Mouse (Mus musculus): Measurements from ENCODE around the gene S100a13. TPM values are rescaled to one million over a fixed set of nuclear protein-coding genes. Genes with fewer than 3 reads are reported as not detected.
A peak's percentile ranks its signal among the peaks of the same experiment; 100 is the strongest.

Gene S100a13
- polyA plus RNA-seq (2015; fragmentation: Nextera tagmentation; extraction: Ambion mirVana): 43.4 and 45.8 TPM in 2 replicates

GRCm38 (mm10) chr3:90513796-90514590 is at the start of gene S100a13, which contains the start of gene S100a1:
Gene S100a13 (plus strand): TSS chr3:90514435.
Gene S100a1 (minus strand): TSS chr3:90514392.
- ATAC-seq (ENCODE audit: low FRiP score, low TSS enrichment): peak; percentile 60
- Histone ChIP-seq H3K4me2 (replicated peaks; ENCODE audit: low read depth, low read length) (peak within 1 kb of the TSS; percentile 88), H3K9me3 (ENCODE audit: low read length) (no peaks in the 10 kb centered on the region), H3K4me1 (ENCODE audit: insufficient read depth, low read length) (peaks cover 22% of the 10 kb centered on the region), H3K27ac (ENCODE audit: low read length) (peak within 1 kb of the TSS; percentile 59), H3K36me3 (ENCODE audit: insufficient read depth, low read length) (0 out of 2 replicates have a peak, but pooled peaks cover 6% of the 10 kb centered on the region), H3K4me3 (ENCODE audit: low read length) (peak within 1 kb of the TSS; percentile 57), H3K27me3 (ENCODE audit: insufficient read depth, low read length) (no peaks in the 10 kb centered on the region), H3K9ac (replicated peaks; ENCODE audit: low read length) (peak within 1 kb of the TSS; percentile 70)
- 3% methylated on average over 25 of the region's 25 CpGs for WGBS

- Histone ChIP-seq H3K36me3 (ENCODE audit: insufficient read depth, low read length) (no peaks in the 10 kb centered on the region), H3K9ac (replicated peaks; ENCODE audit: low read length) (peak overlapping the region; percentile 77), H3K4me2 (replicated peaks; ENCODE audit: low read depth, low read length) (peak overlapping the region; percentile 80), H3K9me3 (ENCODE audit: low read length) (no peaks in the 10 kb centered on the region), H3K4me1 (ENCODE audit: insufficient read depth, low read length) (peaks cover 5% of the 10 kb centered on the region), H3K27me3 (ENCODE audit: insufficient read depth, low read length) (peaks cover 29% of the 10 kb centered on the region), H3K4me3 (ENCODE audit: low read length) (peak overlapping the region; percentile 68), H3K27ac (ENCODE audit: low read length) (0 out of 2 replicates have a peak overlapping the region, but pooled peaks have one; percentile 26)
- peak; percentile 35; the same call in 1 of the 2 replicates for ATAC-seq (ENCODE audit: low FRiP score, low TSS enrichment)
- 7% methylated on average over 37 of the region's 37 CpGs for WGBS
Measured at GRCm38 (mm10) chr3:90464552-90465080, 49.6 kb upstream of the S100a13 start.

GRCm38 (mm10) chr3:90465081-90465685 is 49.1 kb upstream of the S100a13 start:
- H3K4me3 ChIP-seq (ENCODE audit: low read length): peak overlapping the region; percentile 68
- peaks cover 5% of the 10 kb centered on the region for H3K4me1 ChIP-seq (ENCODE audit: insufficient read depth, low read length)
- peak; percentile 42 for ATAC-seq (ENCODE audit: low FRiP score, low TSS enrichment)
- peak overlapping the region; percentile 77 for H3K9ac ChIP-seq (replicated peaks; ENCODE audit: low read length)
- under 1% methylated on average over 75 of the region's 75 CpGs for WGBS
- no peaks in the 10 kb centered on the region for H3K36me3 ChIP-seq (ENCODE audit: insufficient read depth, low read length)
- no peaks in the 10 kb centered on the region for H3K9me3 ChIP-seq (ENCODE audit: low read length)
- H3K4me2 ChIP-seq (replicated peaks; ENCODE audit: low read depth, low read length): peak overlapping the region; percentile 80
- H3K27me3 ChIP-seq (ENCODE audit: insufficient read depth, low read length): peaks cover 29% of the 10 kb centered on the region
- H3K27ac ChIP-seq (ENCODE audit: low read length): peak overlapping the region; percentile 70; the same call in 1 of the 2 replicates

- Histone ChIP-seq H3K27me3 (ENCODE audit: insufficient read depth, low read length) (peaks cover 29% of the 10 kb centered on the region), H3K4me2 (replicated peaks; ENCODE audit: low read depth, low read length) (peak within 1 kb of the TSS; percentile 80), H3K36me3 (ENCODE audit: insufficient read depth, low read length) (no peaks in the 10 kb centered on the region), H3K4me3 (ENCODE audit: low read length) (peak within 1 kb of the TSS; percentile 68), H3K9me3 (ENCODE audit: low read length) (no peaks in the 10 kb centered on the region), H3K4me1 (ENCODE audit: insufficient read depth, low read length) (peaks cover 5% of the 10 kb centered on the region), H3K27ac (ENCODE audit: low read length) (peak within 1 kb of the TSS; percentile 70), H3K9ac (replicated peaks; ENCODE audit: low read length) (peak within 1 kb of the TSS; percentile 77)
- under 1% methylated on average over 46 of the region's 49 CpGs for WGBS
- peak; percentile 71 for ATAC-seq (ENCODE audit: low FRiP score, low TSS enrichment)
Measured at GRCm38 (mm10) chr3:90465686-90466310, 48.4 kb upstream of the S100a13 start, which contains the start of gene Npr1. Gene Npr1 (minus strand): TSS chr3:90465866.

GRCm38 (mm10) chr3:90466311-90466766 is 47.9 kb upstream of the S100a13 start:
- Histone ChIP-seq H3K9me3 (ENCODE audit: low read length) (no peaks in the 10 kb centered on the region), H3K27ac (ENCODE audit: low read length) (peak overlapping the region; percentile 37; the same call in 1 of the 2 replicates), H3K9ac (replicated peaks; ENCODE audit: low read length) (peak overlapping the region; percentile 77), H3K4me2 (replicated peaks; ENCODE audit: low read depth, low read length) (peak overlapping the region; percentile 80), H3K4me3 (ENCODE audit: low read length) (peak overlapping the region; percentile 68), H3K4me1 (ENCODE audit: insufficient read depth, low read length) (peaks cover 5% of the 10 kb centered on the region), H3K36me3 (ENCODE audit: insufficient read depth, low read length) (no peaks in the 10 kb centered on the region), H3K27me3 (ENCODE audit: insufficient read depth, low read length) (peaks cover 29% of the 10 kb centered on the region)
- WGBS: under 1% methylated on average over 15 of the region's 15 CpGs
- ATAC-seq (ENCODE audit: low FRiP score, low TSS enrichment): peak; percentile 66; the same call in 1 of the 2 replicates

- Histone ChIP-seq H3K4me2 (replicated peaks; ENCODE audit: low read depth, low read length) (no peak overlapping the region), H3K9me3 (ENCODE audit: low read length) (no peaks in the 10 kb centered on the region), H3K27ac (ENCODE audit: low read length) (no peak overlapping the region), H3K36me3 (ENCODE audit: insufficient read depth, low read length) (no peaks in the 10 kb centered on the region), H3K4me3 (ENCODE audit: low read length) (no peak overlapping the region), H3K4me1 (ENCODE audit: insufficient read depth, low read length) (peaks cover 5% of the 10 kb centered on the region), H3K9ac (replicated peaks; ENCODE audit: low read length) (no peak overlapping the region), H3K27me3 (ENCODE audit: insufficient read depth, low read length) (peaks cover 22% of the 10 kb centered on the region)
- no peak for ATAC-seq (ENCODE audit: low FRiP score, low TSS enrichment)
- WGBS: 93% methylated on average over 10 of the region's 10 CpGs
Measured at GRCm38 (mm10) chr3:90467618-90468300, 46.5 kb upstream of the S100a13 start.

GRCm38 (mm10) chr3:90472213-90472612 is 42.0 kb upstream of the S100a13 start:
- Histone ChIP-seq H3K9ac (replicated peaks; ENCODE audit: low read length) (no peak overlapping the region), H3K9me3 (ENCODE audit: low read length) (no peaks in the 10 kb centered on the region), H3K27me3 (ENCODE audit: insufficient read depth, low read length) (no peaks in the 10 kb centered on the region), H3K27ac (ENCODE audit: low read length) (no peak overlapping the region), H3K36me3 (ENCODE audit: insufficient read depth, low read length) (no peaks in the 10 kb centered on the region), H3K4me2 (replicated peaks; ENCODE audit: low read depth, low read length) (no peak overlapping the region), H3K4me3 (ENCODE audit: low read length) (no peak overlapping the region), H3K4me1 (ENCODE audit: insufficient read depth, low read length) (peaks cover 6% of the 10 kb centered on the region)
- 28% methylated on average over 3 of the region's 3 CpGs for WGBS
- no peak for ATAC-seq (ENCODE audit: low FRiP score, low TSS enrichment)

- H3K4me2 ChIP-seq (replicated peaks; ENCODE audit: low read depth, low read length): peak overlapping the region; percentile 52
- no peak overlapping the region for H3K9ac ChIP-seq (replicated peaks; ENCODE audit: low read length)
- H3K4me3 ChIP-seq (ENCODE audit: low read length): peak overlapping the region; percentile 94
- peaks cover 18% of the 10 kb centered on the region for H3K36me3 ChIP-seq (ENCODE audit: insufficient read depth, low read length)
- H3K27me3 ChIP-seq (ENCODE audit: insufficient read depth, low read length): no peaks in the 10 kb centered on the region
- peaks cover 8% of the 10 kb centered on the region for H3K4me1 ChIP-seq (ENCODE audit: insufficient read depth, low read length)
- WGBS: 40% methylated on average over 15 of the region's 16 CpGs
- ATAC-seq (ENCODE audit: low FRiP score, low TSS enrichment): no peak; the same call in 1 of the 2 replicates
- no peak overlapping the region for H3K27ac ChIP-seq (ENCODE audit: low read length)
- H3K9me3 ChIP-seq (ENCODE audit: low read length): no peaks in the 10 kb centered on the region
Measured at GRCm38 (mm10) chr3:90475151-90475830, 38.9 kb upstream of the S100a13 start.
